Mouse (Mus musculus) neutrophil, adult 5-6 weeks (primary cell): ENCODE data around the gene Myo6. TPM values are rescaled to one million over a fixed set of nuclear protein-coding genes. Genes with fewer than 3 reads are reported as not detected.
A peak's percentile ranks its signal among the peaks of the same experiment; 100 is the strongest.

Experiments used
- ATAC-seq: fragments of 151-379, 151-347 bp; 2 replicates; pipeline ENCODE4 v1.8.0; 2017; ENCODE audit warnings: mild to moderate bottlenecking, moderate TSS enrichment; ENCODE audit not compliant: insufficient number of reproducible peaks, poor library complexity, low FRiP score, severe bottlenecking; ENCODE audit errors: extremely low read depth
- total RNA-seq: library from RNA; stranded (forward); fragments of 200-1000 nt; gene quantifications from 2 replicates; pipeline ENCODE4 v1.2.3, GENCODE M21; 2017

Gene Myo6
- total RNA-seq, result 7.2 and 7.4 TPM in 2 replicates

DNA sequence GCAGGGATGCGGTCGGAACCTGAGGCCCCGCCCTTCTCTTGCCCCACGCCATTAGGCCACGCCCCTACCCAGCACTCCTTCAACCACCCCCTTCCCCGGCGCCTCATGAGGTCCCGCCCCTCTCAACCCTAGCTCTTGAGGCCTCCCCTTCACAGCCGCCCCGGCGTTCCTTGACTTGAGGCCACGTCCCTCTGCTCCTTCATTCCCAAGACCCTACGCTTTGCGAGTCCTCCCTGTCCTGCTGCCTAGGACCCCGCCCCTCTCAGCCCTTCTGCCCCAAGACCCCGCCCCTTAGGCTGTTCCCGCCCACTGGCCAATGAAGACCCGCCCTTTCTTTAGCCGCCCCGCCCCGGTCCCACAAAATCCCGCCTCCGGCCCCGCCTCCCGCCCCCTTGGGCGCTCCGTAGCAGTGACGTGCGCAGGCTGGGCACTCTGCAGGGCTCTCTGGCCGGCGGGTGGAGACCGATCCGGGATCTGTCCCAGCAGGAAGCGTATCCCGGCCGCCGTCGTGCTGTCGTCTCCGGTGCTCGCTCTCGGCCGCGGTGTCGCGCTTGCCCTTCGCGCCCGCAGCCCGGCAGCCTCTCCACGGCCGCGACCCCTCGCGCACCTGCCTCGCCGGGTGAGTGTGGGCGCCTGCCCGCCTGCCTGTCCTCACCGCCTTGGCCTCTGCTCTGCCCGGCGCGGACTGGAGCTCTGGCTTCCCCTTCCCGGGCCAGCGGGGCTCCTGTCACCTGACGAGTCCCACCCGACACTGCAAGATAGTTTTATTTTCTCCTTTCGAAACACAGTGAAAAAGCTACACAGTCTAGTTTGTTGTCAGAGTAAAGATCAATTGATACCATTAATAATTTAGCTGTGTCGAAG, at the start of gene Myo6:
TSS of gene Myo6 (plus strand) at position 421 of the 864 bp plus-strand sequence.
- ATAC-seq, result peak; percentile 82

DNA sequence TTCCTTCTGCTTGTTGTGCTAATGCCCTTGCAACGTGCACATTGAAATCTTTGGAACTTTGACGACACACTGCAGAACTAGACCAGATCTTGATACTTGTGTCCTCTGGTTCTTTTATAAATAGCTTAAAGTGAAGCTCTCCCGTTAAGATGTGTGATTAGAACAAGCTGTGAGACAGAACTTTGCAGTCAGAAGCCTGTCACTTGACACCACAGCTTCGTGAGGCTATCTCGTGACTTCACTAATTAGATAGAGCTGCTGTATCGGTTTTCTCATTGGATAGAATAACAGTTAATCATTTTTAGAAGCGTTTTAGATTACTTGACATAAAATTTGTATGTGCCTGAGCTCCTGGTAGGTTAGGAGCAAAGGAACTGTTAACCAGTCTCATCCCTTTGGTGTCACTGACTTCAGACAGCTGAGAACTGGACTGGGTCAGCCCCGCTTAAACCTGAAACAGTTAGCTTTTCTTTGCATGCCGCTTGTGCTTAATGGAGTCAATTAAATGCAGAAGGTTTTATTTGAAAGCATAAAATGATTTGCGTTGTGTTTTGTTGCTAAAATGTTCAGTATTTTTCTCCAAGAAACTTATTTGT, 18.7 kb upstream of the Myo6 start:
- no peak for ATAC-seq

DNA sequence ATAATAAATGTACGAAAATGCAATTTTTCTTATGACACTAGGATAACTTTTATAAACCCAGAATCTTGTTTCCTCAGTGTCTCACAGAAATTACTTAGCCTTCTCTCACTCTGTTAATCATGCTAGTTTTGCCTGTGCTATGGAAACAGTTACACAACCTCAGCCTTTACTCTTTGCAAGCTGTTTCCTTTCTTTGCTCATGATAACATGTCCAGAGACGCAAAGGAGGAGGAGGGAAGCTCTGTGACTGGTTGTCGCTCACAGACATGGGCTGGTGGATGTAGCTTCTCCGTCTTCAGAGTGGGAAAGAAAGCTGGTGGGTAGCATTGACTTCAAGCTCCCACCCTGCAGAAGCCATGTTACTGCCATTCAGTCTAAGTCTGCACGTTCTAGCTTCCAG, 15.2 kb upstream of the Myo6 start:
- ATAC-seq, result no peak

DNA sequence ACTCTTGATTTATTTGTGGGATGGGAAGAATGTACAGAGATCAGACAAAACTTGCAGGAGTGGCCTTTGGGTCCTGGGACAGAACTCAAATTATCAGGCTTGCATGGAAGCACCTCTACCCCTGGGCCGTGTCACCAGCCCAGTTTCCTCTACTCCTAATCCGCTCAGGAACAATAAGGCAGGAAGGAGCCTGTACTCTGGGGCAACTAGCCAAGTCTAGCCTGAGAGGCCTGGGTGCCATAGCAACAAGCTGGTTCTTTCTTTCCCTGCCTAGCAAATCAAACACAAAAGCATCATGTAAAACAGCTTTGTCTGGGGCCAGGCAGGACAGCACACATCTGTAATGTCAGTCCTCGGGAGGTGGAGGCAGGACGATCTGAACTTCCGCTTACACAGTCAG, 9.6 kb upstream of the Myo6 start:
- ATAC-seq, result no peak

DNA sequence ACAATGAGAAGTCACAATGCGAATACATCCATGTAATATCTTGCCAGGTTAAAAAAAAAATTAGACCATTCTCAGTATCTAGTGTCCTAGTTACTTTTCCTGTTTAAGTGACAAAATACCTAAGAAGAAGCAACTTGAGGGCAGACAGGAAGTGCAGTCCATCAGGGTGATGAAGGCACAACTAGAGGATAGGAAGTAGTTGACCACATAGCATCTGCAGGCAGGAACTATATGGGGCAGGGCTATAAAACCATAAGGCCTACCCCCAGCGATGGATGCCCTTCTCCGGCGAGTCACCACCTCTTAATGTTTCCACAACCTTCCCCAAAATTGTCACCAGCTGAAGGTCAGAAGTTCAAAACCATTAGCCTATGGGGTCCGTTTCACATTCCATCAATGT, 8.1 kb upstream of the Myo6 start:
- ATAC-seq, result no peak

DNA sequence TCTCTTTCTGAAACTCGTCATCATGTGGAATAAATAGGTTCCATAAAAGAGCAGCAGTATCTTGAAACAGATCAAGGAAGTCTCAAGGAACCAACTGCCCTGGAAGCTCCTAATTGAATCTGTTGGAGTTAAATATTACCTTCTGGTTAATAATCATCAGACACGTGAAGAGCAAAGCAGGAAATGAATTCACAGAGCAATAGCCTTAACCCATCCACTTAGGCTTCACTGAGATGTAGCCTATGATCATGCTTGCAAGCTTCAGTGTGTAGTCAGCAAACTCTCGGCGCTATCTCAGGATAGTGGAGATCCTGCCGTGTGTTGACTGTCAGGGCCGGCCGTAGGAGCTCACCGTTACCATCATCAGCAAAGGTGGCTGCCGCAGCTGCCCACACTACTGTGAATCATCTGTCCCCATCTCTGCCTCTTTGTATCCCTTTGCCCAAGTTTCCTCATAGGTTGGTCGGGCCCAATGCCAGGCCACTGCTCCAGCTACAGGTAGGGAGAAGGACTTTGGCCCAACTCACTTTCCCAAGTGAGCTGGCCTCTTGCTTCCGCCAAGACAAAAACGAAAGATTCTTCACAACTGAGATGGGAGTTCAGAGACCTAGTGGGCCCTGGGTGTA, 6.9 kb upstream of the Myo6 start:
- ATAC-seq, result no peak

DNA sequence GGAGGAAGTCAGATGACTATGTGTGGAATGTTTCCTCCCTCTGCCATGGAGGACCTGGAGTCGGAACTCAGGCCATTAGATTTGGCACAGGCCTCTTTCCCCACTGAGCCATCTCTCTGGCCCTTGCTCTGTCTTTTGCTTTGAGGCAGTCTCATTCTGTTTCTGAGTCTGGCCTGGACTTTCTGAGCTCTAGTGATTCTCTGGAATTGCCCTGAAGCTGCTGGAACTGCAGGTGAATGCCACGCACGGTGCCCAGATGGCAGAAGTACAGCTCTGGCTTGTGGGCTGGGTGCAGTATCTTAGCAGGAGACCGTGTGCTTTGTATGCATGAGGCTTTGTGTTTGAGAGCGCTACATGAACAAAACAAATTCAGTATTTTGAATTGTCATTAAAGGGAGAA, 5.9 kb upstream of the Myo6 start:
- no peak for ATAC-seq

DNA sequence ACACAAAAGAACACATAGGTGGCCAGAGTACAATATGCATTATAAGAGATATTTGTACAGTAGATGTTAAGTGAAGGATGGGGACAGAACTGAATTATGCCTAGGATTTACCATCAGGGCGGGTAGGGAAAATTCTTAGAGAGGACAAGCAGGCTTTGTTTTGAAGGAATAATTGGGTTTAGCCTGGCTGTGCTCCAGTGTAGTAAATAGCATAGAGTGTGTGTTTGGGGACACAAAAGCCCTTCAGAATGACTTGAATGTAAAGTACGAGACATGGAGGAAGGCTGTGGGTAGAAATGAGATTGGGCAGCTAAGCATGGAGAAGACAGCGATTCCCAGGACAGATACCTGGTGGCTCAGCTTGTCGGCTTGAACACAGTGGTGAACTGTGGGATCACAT, 3.4 kb upstream of the Myo6 start:
- ATAC-seq, result no peak

DNA sequence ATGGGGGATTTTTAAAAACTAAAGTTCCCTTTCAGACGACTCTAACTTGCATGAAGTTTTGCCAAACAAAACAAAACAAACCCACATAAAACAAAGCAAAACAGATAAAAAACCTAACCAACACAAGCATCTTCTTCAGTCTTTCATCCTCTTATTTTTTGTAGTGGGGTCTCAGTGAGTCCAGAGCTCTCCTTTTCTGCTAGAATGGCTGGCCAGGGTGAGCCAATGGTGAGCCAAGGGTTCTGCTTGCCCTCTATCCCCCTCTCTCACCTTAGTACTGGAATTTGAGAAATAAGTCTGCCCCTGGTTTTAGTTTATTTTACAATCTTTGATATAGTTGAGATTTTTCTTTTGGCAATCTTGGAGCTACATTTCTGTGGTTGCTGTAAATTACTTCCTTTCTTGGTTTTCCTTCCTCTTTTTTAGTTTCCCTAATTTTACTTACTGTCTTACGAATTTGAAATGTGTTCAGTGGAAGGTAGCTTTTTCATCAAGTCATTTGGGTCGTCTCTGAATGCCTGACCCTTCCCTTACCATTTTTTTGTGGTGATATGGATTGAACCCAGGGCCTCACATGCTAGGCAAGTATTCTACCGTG, 1.6 kb upstream of the Myo6 start:
- no peak for ATAC-seq

DNA sequence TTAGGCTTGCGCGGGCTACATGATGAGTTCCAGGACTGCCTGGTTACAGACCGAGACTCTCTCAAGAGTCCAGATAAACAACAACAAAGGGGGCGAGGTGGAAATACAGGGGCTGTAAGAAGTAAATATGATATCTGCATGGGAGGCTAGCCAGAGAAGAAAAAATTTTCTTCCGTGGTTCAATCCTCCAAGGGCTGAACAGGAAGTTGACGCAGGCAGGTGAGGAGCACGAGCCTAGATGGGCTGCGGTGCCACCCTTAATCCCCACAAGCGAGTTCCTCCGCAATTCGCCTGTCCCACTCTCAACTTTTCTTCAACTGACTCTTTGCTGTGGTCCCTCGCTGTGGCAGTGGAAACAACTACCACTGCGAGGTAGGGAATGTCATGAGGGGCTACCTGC, 640 bp upstream of the Myo6 start:
- no peak for ATAC-seq

DNA sequence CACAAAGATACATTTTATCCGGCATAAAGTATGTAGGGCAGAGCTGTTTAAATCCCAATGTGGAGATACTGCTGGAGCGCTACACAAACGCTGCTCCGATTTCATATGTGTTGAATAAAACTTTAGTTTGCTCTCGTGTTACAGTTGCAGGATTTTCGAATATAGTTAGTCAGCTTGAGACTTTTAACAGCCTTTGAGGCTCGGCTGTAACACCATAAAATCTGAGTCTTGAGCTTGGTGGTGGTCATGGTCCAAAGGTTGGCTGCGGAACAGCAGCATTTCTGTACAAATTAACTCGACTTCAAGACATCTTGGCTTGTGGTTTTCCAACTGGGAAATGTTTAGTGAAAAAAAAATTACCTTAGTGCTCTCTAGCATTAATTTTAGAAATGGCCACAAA, 859 bp downstream of the Myo6 start:
- ATAC-seq, result no peak

DNA sequence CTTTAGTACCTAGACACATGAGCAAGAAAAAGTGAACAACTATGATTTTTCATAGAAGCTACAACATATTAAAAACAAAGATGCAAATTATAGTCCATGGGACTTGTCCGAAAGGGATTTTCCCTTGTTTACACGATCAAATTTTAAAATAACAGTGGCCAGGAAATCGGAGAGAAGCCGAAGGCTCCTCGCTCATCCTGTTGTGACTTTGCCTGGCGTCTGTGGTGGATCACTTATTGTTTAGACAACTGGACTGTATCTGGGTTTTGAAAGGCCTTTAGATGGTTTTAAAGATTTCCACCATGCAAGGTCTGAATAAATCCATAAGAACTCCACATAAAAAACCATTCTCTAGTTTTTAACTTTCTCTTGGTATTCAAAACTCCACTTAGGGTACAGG, 1.6 kb downstream of the Myo6 start:
- ATAC-seq, result no peak

DNA sequence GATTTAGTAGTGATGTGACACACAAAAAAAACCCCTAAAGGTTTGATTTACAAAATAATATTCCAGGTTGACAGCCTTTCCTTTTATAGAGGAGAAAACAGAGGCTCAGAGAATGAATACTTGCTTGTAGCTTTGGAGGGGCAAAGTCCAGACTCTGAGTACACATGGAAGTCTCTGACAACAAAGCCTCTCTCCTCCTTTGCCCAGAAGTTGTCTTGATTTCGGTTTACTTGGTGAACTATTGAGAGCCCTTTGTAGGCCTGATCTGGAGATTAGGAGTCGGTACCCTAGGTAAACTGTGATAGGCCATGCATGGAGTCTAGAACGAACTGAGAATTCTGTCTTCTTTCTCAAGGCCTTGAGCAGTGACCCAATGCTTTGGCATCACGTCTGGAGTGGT, 2.3 kb downstream of the Myo6 start:
- no peak for ATAC-seq

DNA sequence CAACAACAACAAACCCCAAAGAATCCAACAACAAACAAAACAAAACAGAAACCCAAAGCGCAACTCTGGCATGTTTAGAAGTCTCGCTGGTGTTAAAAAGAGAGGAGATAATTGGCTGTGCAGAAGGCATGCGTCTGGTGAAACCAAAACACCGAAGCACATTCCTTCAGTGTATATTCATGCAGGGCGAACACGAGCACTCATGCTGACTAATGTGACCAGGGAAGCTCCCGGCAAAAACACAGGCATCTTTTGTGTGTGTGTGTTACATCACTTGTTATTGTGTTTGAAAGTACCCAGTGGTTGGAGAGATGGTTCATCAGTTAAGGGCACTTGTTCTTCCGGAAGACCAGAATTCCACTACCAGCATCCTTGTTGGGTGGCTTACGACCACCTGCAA, 4.7 kb downstream of the Myo6 start:
- no peak for ATAC-seq

DNA sequence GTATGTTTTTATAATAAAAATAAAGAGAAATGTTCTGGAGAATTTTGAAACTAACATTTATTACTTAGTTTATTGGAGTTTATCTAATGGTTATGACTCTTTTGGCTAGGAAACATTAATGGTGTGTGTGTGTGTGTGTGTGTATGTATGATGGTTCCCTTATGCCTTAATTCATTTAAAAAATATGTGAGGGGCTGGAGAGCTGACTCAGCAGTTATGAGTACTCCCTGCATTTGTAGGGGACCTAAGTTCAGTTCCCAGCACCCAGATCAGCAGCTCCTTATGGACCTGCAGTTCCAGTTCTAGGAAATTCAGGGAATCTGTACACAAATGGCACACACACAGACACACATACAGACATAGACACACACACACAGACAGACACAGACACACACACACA, 6.4 kb downstream of the Myo6 start:
- no peak for ATAC-seq

DNA sequence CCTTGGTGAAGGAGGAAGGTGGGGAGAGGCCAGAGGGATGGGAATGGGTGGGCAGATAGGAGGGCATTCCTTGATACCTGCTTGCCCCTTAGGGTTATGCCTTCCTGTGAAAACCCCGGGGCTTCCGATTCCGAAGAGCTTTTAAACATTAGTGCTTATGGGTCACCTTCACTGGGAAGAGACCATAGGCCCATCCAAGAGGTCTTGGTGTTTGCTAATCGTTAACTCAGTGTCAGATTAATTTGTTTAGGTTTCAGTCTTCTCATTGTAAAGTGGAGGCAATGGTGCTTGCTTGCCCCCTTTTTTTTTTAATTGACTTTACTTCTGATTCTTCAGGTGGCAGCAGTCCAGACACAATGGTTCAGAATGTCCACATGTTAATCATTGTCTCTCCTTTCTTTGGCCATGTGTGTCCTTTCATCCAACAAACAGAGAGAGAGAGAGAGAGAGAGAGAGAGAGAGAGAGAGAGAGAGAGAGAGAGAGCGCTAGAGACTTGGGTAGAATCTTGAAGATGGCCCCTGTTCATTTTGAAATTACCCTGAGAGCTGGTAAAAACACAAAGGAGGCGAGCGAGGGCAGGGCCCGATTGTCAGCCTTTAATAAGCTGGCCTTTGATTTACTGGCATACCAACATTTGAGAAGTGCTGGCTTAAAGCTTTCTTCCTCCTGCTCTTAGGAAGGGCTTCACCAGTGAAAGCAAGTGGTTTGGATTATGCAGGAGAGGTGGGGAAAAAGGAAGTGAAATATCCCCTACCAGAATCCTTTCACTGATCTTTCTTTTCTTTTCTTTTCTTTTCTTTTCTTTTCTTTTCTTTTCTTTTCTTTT, 7.8 kb downstream of the Myo6 start:
- ATAC-seq, result no peak

DNA sequence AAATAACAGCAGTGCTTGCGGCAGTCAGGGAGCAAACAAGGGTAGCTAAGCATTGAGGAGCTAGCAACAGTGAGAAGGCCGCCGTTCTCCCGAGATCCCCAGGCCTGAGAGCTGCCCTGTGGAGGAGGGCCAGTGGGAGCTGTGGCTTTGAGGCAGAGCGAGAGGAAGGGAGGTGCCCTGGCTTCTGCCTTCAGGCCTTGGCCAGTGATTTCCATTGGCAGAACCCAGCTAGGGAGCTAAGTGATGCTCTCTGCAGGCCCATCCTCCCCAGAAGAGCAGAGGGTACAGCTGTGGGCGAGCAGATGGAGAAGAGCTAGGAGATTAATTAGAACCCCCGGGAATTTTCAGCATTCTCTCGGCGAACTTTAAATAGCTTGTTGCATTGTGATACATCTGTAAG, 8.8 kb downstream of the Myo6 start:
- no peak for ATAC-seq

DNA sequence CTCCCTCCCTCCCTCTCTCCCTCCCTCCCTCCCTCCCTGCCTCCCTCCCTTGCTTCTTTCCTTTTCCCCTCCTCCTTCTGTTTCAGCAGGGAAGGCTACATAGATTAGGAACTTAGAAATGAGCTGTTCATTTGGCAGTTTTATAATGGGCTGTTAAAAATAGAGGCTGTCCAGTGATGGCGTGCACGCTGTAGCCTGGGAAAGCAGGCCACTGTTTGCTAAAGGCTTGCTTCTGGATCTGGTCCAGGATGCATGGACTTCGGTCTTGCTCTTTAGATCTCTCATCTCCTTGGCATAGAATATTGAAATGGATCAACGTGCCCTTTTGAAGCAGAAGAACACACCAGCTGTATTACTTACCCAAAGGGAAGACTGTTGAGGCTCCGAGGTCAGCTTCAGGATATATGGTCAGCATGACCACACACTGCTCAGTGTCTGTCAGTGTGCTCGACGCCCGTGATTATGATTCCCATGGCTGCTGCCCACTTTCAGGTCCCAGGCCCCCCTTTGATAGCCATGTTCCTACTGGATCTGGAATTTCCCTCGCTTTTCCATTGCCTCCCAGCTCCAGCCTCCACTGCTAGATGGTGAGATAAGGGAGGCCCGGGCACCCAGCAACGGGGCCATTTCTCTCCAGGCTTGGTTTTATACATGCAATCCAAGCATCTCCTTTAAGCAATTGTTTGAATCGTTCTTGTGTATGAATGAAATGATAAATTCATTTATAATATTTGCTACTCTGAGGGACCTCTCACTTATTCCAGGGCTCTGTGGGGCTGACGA, 12.1 kb downstream of the Myo6 start:
- no peak for ATAC-seq
